Mouse (Mus musculus) cerebellum, adult 2 months (tissue): ENCODE results near the gene Tulp2.

ENCODE experiments used
- CTCF ChIP-seq: fragments of 200-500 bp; IDR thresholded peaks from 2 replicates; pipeline ENCODE4 v1.5.1; 2011; ENCODE audit warnings: low read depth, mild to moderate bottlenecking, control low read depth, low read length, moderate library complexity, borderline replicate concordance; ENCODE audit not compliant: insufficient read depth
- POLR2A ChIP-seq: fragments of 200-500 bp; IDR thresholded peaks from 2 replicates; pipeline ENCODE4 v1.6.1; 2011; ENCODE audit warnings: low read length, control low read depth, borderline replicate concordance; ENCODE audit not compliant: insufficient read depth

DNA sequence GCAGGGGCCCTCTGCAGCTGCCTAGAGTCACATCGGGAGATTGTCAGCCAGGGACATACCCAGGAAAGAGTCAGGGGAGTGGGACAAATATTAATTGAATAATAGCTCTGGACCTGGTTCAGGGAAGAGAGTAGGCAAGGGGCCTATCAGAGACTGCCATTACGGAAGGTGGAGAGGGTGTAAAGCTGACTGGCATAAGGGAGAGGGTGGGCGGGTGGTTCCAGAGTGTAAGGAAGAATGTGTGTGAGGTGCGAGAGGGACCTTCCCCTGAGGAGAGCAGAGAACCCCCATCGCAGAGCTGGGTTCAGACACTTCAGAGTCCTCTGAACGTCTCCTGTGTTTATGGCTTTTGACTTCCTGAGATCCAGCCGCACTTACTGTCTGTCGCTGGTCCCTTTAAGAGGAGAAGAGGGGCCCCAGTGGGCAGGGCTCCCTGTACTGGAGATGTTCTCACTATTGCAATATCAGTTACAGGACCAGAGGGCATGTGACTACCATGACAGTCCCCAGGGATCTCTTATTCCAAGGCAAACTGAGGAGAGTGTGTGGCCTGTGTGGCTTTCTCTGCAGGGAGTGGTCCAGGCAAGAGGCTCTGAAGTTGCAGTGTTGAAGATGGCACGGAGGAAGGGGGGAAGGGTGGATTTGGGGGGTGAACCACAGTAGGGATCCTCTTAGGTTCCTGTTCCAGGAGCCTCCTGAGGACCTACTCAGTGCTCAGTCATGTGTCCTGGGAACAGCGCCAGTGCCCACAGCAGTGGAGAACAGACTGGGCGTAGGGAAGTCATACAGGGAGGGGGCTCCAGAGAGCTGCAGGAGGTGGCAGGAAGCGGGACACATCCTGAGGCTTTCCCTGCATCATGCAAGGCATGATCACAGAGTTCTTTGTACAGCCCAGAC lies 80.2 kb downstream of the Tulp2 start:
- TF ChIP-seq CTCF (no peak), POLR2A (no peak)
